Mouse (Mus musculus) CD4-positive, CD25-positive, alpha-beta regulatory T cell, adult 2 months (primary cell): ENCODE results near the gene Pde4b.

Experiments
- DNase-seq: peaks from one replicate; pipeline ENCODE4 v3.0.0-alpha.2; 2012; ENCODE audit warnings: low read depth, low spot score

The Pde4b gene

GRCm38 (mm10) chr4:102538793-102539192, 451.4 kb downstream of the Pde4b start:
- DNase-seq, result no peak

GRCm38 (mm10) chr4:102539598-102540180, 452.3 kb downstream of the Pde4b start:
- no peak for DNase-seq

GRCm38 (mm10) chr4:102542976-102543375, 455.6 kb downstream of the Pde4b start:
- DNase-seq, result no peak

GRCm38 (mm10) chr4:102545226-102545625, 457.9 kb downstream of the Pde4b start:
- no peak for DNase-seq

- DNase-seq, result no peak
Observed at GRCm38 (mm10) chr4:102555566-102555965, 468.2 kb downstream of the Pde4b start.

- DNase-seq, result no peak
Observed at GRCm38 (mm10) chr4:102557006-102557405, 469.7 kb downstream of the Pde4b start.

GRCm38 (mm10) chr4:102557508-102558220, 470.3 kb downstream of the Pde4b start:
- DNase-seq, result peak; percentile 43

GRCm38 (mm10) chr4:102558328-102558727, 471.0 kb downstream of the Pde4b start:
- DNase-seq, result peak; percentile 38

GRCm38 (mm10) chr4:102560676-102561280, 473.4 kb downstream of the Pde4b start:
- DNase-seq, result no peak

GRCm38 (mm10) chr4:102563273-102563855, 476.0 kb downstream of the Pde4b start:
- no peak for DNase-seq

GRCm38 (mm10) chr4:102564286-102564685, 476.9 kb downstream of the Pde4b start:
- DNase-seq, result no peak

- no peak for DNase-seq
Observed at GRCm38 (mm10) chr4:102566421-102566820, 479.1 kb downstream of the Pde4b start.

- DNase-seq, result no peak
Observed at GRCm38 (mm10) chr4:102567111-102567510, 479.8 kb downstream of the Pde4b start.

- DNase-seq, result peak; percentile 23
Observed at GRCm38 (mm10) chr4:102567676-102568254, 480.4 kb downstream of the Pde4b start.

- peak; percentile 60 for DNase-seq
Observed at GRCm38 (mm10) chr4:102568591-102568990, 481.2 kb downstream of the Pde4b start.

GRCm38 (mm10) chr4:102569101-102569583, 481.8 kb downstream of the Pde4b start:
- DNase-seq, result peak; percentile 86

- peak; percentile 75 for DNase-seq
Observed at GRCm38 (mm10) chr4:102569950-102570765, 482.8 kb downstream of the Pde4b start.

GRCm38 (mm10) chr4:102570766-102571411, 483.5 kb downstream of the Pde4b start:
- peak; percentile 65 for DNase-seq

- peak; percentile 58 for DNase-seq
Observed at GRCm38 (mm10) chr4:102572031-102572430, 484.7 kb downstream of the Pde4b start.

GRCm38 (mm10) chr4:102572591-102572990, 485.2 kb downstream of the Pde4b start:
- DNase-seq, result peak; percentile 56
